ENCODE assay signal across 8 mouse cellular contexts in genomic region chrX:35889800-35890106, GRCm38 (mm10). TPM values are rescaled to one million over a fixed set of nuclear protein-coding genes. Genes with fewer than 3 reads are reported as not detected.
A peak's percentile ranks its signal among the peaks of the same experiment; 100 is the strongest.
DNase-seq lines count a peak whose midpoint lies in the region; ATAC-seq and TF ChIP-seq lines count a peak whose summit lies in the region.

No protein-coding gene starts in this region.

- peak; percentile 2 to 14 for DNase-seq in kidney, postnatal 4 days
- DNase-seq in kidney, adult 11 months, result no peak
- DNase-seq in NIH3T3 (ENCODE audit: low read depth), result peak; percentile 7
- DNase-seq in adrenal gland, adult 8-10 months, result no peak
- DNase-seq in c-Kit-positive CD71-positive TER-119-positive erythroid progenitor cells, embryonic 14.5 days (ENCODE audit: low spot score), result no peak

- no peaks in the 10 kb centered on the region for H3K4me1 ChIP-seq in embryonic facial prominence, embryonic 13.5 days
- no peaks in the 10 kb centered on the region for H3K4me1 ChIP-seq in intestine, postnatal 0 days (replicated peaks; ENCODE audit: control insufficient read depth, insufficient read depth, low read length)
- H3K4me1 ChIP-seq in neural tube, embryonic 13.5 days (replicated peaks), result peaks cover 9% of the 10 kb centered on the region; the same call in 1 of the 2 replicates

- H3K4me2 ChIP-seq in embryonic facial prominence, embryonic 13.5 days, result peak overlapping the region; percentile 66
- H3K4me2 ChIP-seq in intestine, postnatal 0 days (replicated peaks; ENCODE audit: low read depth), result peak overlapping the region; percentile 74
- H3K4me2 ChIP-seq in neural tube, embryonic 13.5 days, result peak overlapping the region; percentile 58

- H3K27me3 ChIP-seq in embryonic facial prominence, embryonic 13.5 days, result no peaks in the 10 kb centered on the region
- no peaks in the 10 kb centered on the region for H3K27me3 ChIP-seq in intestine, postnatal 0 days (replicated peaks; ENCODE audit: control insufficient read depth, insufficient read depth, low read length)
- H3K27me3 ChIP-seq in neural tube, embryonic 13.5 days, result no peaks in the 10 kb centered on the region

- no peak overlapping the region for H3K27ac ChIP-seq in embryonic facial prominence, embryonic 13.5 days
- H3K27ac ChIP-seq in intestine, postnatal 0 days (ENCODE audit: low read depth, low read length), result no peak overlapping the region
- H3K27ac ChIP-seq in neural tube, embryonic 13.5 days (replicated peaks), result peak overlapping the region; percentile 87

- 23% methylated on average over 8 of the region's 8 CpGs for WGBS in embryonic facial prominence, embryonic 13.5 days
- 14% methylated on average over 8 of the region's 8 CpGs for WGBS in intestine, postnatal 0 days
- WGBS in neural tube, embryonic 13.5 days, result 13% methylated on average over 8 of the region's 8 CpGs

- no peaks in the 10 kb centered on the region for H3K9me3 ChIP-seq in embryonic facial prominence, embryonic 13.5 days
- H3K9me3 ChIP-seq in intestine, postnatal 0 days (ENCODE audit: control insufficient read depth), result no peaks in the 10 kb centered on the region
- H3K9me3 ChIP-seq in neural tube, embryonic 13.5 days, result no peaks in the 10 kb centered on the region; the same call in 1 of the 2 replicates

- no peak for TF ChIP-seq CTCF in intestine, postnatal 0 days (IDR thresholded peaks at IDR 0.05; ENCODE audit: low read depth)

- ATAC-seq in embryonic facial prominence, embryonic 13.5 days (ENCODE audit: insufficient number of reproducible peaks, insufficient read depth, low FRiP score, low TSS enrichment, low read depth), result no peak
- ATAC-seq in intestine, postnatal 0 days, result no peak
- ATAC-seq in neural tube, embryonic 13.5 days (ENCODE audit: low read depth), result peak; percentile 57

- peak overlapping the region; percentile 73 for H3K9ac ChIP-seq in embryonic facial prominence, embryonic 13.5 days
- H3K9ac ChIP-seq in intestine, postnatal 0 days (ENCODE audit: low read depth, low read length), result 0 out of 2 replicates have a peak overlapping the region, but pooled peaks have one; percentile 40
- H3K9ac ChIP-seq in neural tube, embryonic 13.5 days, result peak overlapping the region; percentile 77

- no peaks in the 10 kb centered on the region for H3K36me3 ChIP-seq in embryonic facial prominence, embryonic 13.5 days
- H3K36me3 ChIP-seq in intestine, postnatal 0 days (ENCODE audit: control insufficient read depth, insufficient read depth), result no peaks in the 10 kb centered on the region
- no peaks in the 10 kb centered on the region for H3K36me3 ChIP-seq in neural tube, embryonic 13.5 days

- H3K4me3 ChIP-seq in embryonic facial prominence, embryonic 13.5 days, result peak overlapping the region; percentile 56
- H3K4me3 ChIP-seq in intestine, postnatal 0 days (ENCODE audit: low read depth, low read length), result peak overlapping the region; percentile 57
- peak overlapping the region; percentile 59 for H3K4me3 ChIP-seq in neural tube, embryonic 13.5 days

RNA-seq across cellular contexts. Expression of gene Dock11, which starts 1.1 kb away (rescaled TPM):
- polyA plus RNA-seq in embryonic facial prominence, embryonic 13.5 days (2015; fragmentation: Nextera tagmentation; extraction: Ambion mirVana), result 9.4 and 13.6 TPM in 2 replicates
- 3.2 TPM in 2 replicates for polyA plus RNA-seq in intestine, postnatal 0 days (2015; fragmentation: Nextera tagmentation; extraction: Ambion mirVana)
- 12.7 and 15.3 TPM in 2 replicates for polyA plus RNA-seq in neural tube, embryonic 13.5 days (2015; fragmentation: Nextera tagmentation; extraction: Ambion mirVana)
- 10 to 100 TPM in 1 of 4 experiments, 1 to 10 TPM in 3; 5.7 to 12.1 (median 7.7) TPM for total RNA-seq in adrenal gland, adult 8-10 months (2022)

Comparison
In these comparisons a context has a peak if more than half of its experiments do, and no peak if none do; other contexts are left out.
1. DNase-seq: peak in kidney, postnatal 4 days (2 of 2) and NIH3T3 (single experiment); none in kidney, adult 11 months (single experiment), adrenal gland, adult 8-10 months (single experiment) and c-Kit-positive CD71-positive TER-119-positive erythroid progenitor cells, embryonic 14.5 days (single experiment).
2. Peak in every context shown above with its lines, with median percentiles within 50 percentile points of each other: H3K4me2 ChIP-seq, H3K4me3 ChIP-seq and H3K9ac ChIP-seq.